9 mouse cellular contexts compared by ENCODE assay signal in the genomic region with DNA sequence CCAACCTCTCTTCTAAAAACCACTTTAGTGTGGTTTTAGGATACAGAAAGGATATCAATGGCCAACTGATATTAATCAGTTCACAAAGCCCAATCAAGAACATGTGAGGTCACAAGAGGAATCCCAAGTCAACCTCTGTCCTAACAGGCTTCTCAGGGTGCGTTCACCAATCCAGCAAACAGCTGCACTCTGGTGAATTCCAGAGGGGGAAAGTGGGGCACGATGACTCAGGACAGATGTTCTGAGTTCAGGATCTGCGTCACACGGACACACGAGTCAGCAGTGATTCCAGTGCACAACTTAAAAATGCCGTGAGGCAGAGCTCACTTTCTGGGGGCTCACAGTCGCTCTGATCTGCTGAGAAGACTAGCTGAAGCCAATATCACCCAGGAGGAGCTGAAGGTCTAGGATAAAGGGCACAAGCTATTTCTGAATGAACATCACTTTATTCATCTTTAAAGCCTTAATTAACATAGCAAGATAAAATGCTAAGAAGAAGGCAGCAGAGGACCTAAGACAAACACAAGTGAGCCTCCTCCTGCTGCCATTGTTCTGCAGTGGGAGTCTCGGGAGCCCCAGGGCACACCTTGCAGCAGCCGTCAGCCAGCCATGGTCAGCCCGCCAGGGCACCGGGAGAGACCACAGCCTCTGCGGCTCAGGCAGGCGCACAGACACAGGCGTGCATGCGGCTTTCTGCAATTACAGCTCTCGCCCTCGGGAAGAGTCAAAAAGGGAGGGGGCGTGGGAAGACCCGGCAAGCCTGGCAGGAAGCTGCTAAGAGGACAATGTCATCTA. TPM values are rescaled to one million over a fixed set of nuclear protein-coding genes. Genes with fewer than 3 reads are reported as not detected.
DNase-seq lines count a peak whose midpoint lies in the region; ATAC-seq lines count a peak whose summit lies in the region.
"Had no signal": no experiment of that assay in that cellular context is flagged by ENCODE, and none has a peak within 500 bp of the region (broad histone marks: within the 10 kb centered on the region; RNA-seq: fewer than 3 reads in every experiment).

No protein-coding gene starts in this region.

- no peaks in the 10 kb centered on the region; the same call in 1 of the 2 replicates for H3K27me3 ChIP-seq in kidney, embryonic 14.5 days (ENCODE audit: control insufficient read depth, insufficient read depth, low read length)
- H3K27me3 ChIP-seq in forebrain, embryonic 11.5 days (ENCODE audit: control insufficient read depth, insufficient read depth, low read length): no peaks in the 10 kb centered on the region
- H3K27me3 ChIP-seq in midbrain, embryonic 14.5 days (ENCODE audit: control insufficient read depth, insufficient read depth, low read length): no peaks in the 10 kb centered on the region

- no peaks in the 10 kb centered on the region for H3K36me3 ChIP-seq in kidney, embryonic 14.5 days (ENCODE audit: control insufficient read depth, insufficient read depth, low read length)
- no peaks in the 10 kb centered on the region for H3K36me3 ChIP-seq in forebrain, embryonic 11.5 days (ENCODE audit: control insufficient read depth, insufficient read depth, low read length)
- no peaks in the 10 kb centered on the region for H3K36me3 ChIP-seq in midbrain, embryonic 14.5 days (ENCODE audit: control insufficient read depth, insufficient read depth, low read length)
- H3K36me3 ChIP-seq: G1E had no signal

- peak overlapping the region; percentile 36; the same call in 1 of the 2 replicates for H3K9ac ChIP-seq in kidney, embryonic 14.5 days (ENCODE audit: low read depth, low read length)
- peak overlapping the region; percentile 50 for H3K9ac ChIP-seq in forebrain, embryonic 11.5 days (ENCODE audit: low read length)
- peak overlapping the region; percentile 54 for H3K9ac ChIP-seq in midbrain, embryonic 14.5 days (replicated peaks; ENCODE audit: low read length)

- DNase-seq in kidney, adult 11 months: no peak
- DNase-seq in cerebellum, adult 11 months: peak; percentile 45
- peak; percentile 82 for DNase-seq in forebrain, embryonic 11.5 days (ENCODE audit: low spot score)
- peak; percentile 28 to 33 for DNase-seq in layer of hippocampus, postnatal 36 days
- DNase-seq in midbrain, embryonic 14.5 days: peak; percentile 83
- DNase-seq in spleen, postnatal 36 days (ENCODE audit: low spot score in 2 of 2): no peak

- ATAC-seq in kidney, embryonic 14.5 days (ENCODE audit: low FRiP score, low TSS enrichment): peak; percentile 65; the same call in 1 of the 2 replicates
- ATAC-seq in forebrain, embryonic 11.5 days (replicated peaks; ENCODE audit: low FRiP score): peak; percentile 83
- ATAC-seq in midbrain, embryonic 14.5 days (ENCODE audit: low FRiP score, low TSS enrichment): peak; percentile 86
- ATAC-seq in monocyte, adult 5-6 weeks (replicated peaks; ENCODE audit: insufficient number of reproducible peaks, low FRiP score, low TSS enrichment, poor library complexity, severe bottlenecking): no peak

- no peaks in the 10 kb centered on the region for H3K9me3 ChIP-seq in kidney, embryonic 14.5 days (ENCODE audit: control insufficient read depth, low read length)
- H3K9me3 ChIP-seq in forebrain, embryonic 11.5 days (ENCODE audit: control insufficient read depth, low read length): no peaks in the 10 kb centered on the region
- H3K9me3 ChIP-seq in midbrain, embryonic 14.5 days (ENCODE audit: control insufficient read depth, low read length): no peaks in the 10 kb centered on the region

- H3K27ac ChIP-seq in kidney, embryonic 14.5 days (ENCODE audit: low read depth, low read length): no peak overlapping the region
- H3K27ac ChIP-seq in forebrain, embryonic 11.5 days (ENCODE audit: low read depth, low read length): no peak overlapping the region
- H3K27ac ChIP-seq in midbrain, embryonic 14.5 days (replicated peaks; ENCODE audit: low read depth, low read length): peak overlapping the region; percentile 80

- peak overlapping the region; percentile 74 for H3K4me2 ChIP-seq in kidney, embryonic 14.5 days (replicated peaks; ENCODE audit: low read depth, low read length)
- H3K4me2 ChIP-seq in forebrain, embryonic 11.5 days (ENCODE audit: low read depth, low read length, severe bottlenecking): peak overlapping the region; percentile 53
- peak overlapping the region; percentile 73 for H3K4me2 ChIP-seq in midbrain, embryonic 14.5 days (ENCODE audit: low read length)

- H3K4me3 ChIP-seq in kidney, embryonic 14.5 days (ENCODE audit: low read length): peak overlapping the region; percentile 37
- H3K4me3 ChIP-seq in forebrain, embryonic 11.5 days (ENCODE audit: low read depth, low read length): peak overlapping the region; percentile 33
- H3K4me3 ChIP-seq in midbrain, embryonic 14.5 days (replicated peaks; ENCODE audit: low read depth, low read length): peak overlapping the region; percentile 49

- 21% methylated on average over 19 of the region's 19 CpGs for WGBS in kidney, embryonic 14.5 days
- 19% methylated on average over 19 of the region's 19 CpGs for WGBS in forebrain, embryonic 11.5 days
- 17% methylated on average over 19 of the region's 19 CpGs for WGBS in midbrain, embryonic 14.5 days

- H3K4me1 ChIP-seq in kidney, embryonic 14.5 days (ENCODE audit: control insufficient read depth, insufficient read depth, low read length): 0 out of 2 replicates have a peak, but pooled peaks cover 5% of the 10 kb centered on the region
- no peaks in the 10 kb centered on the region for H3K4me1 ChIP-seq in forebrain, embryonic 11.5 days (replicated peaks; ENCODE audit: control insufficient read depth, insufficient read depth, low read length)
- no peaks in the 10 kb centered on the region; the same call in 1 of the 2 replicates for H3K4me1 ChIP-seq in midbrain, embryonic 14.5 days (ENCODE audit: control insufficient read depth, insufficient read depth, low read length)

RNA-seq across cellular contexts. Expression of a gene that starts 39.9 kb away (rescaled TPM):
- polyA plus RNA-seq in kidney, embryonic 14.5 days (2014; fragmentation: Nextera tagmentation; extraction: Ambion mirVana): 2.2 and 2.3 TPM in 2 replicates
- polyA plus RNA-seq in forebrain, embryonic 11.5 days (2014; fragmentation: Nextera tagmentation; extraction: Ambion mirVana): 3.4 and 4.0 TPM in 2 replicates
- total RNA-seq in layer of hippocampus, postnatal 36 days (2021): 10 to 100 TPM; 34.9 to 36.5 TPM
- polyA plus RNA-seq in midbrain, embryonic 14.5 days (2014; fragmentation: Nextera tagmentation; extraction: Ambion mirVana): 5.9 and 6.1 TPM in 2 replicates
- 21.4 to 51.4 TPM (median 30.0 TPM) in 3 replicates for total RNA-seq in monocyte, adult 5-6 weeks (2017)
- polyA plus RNA-seq: G1E had no signal

Comparison
In these comparisons a context has a peak if more than half of its experiments do, and no peak if none do; other contexts are left out.
1. DNase-seq: peak in cerebellum, adult 11 months (single experiment), forebrain, embryonic 11.5 days (single experiment), layer of hippocampus, postnatal 36 days (2 of 2) and midbrain, embryonic 14.5 days (single experiment); none in kidney, adult 11 months (single experiment) and spleen, postnatal 36 days (0 of 2).
2. Peak in every context shown above with its lines, with median percentiles within 50 percentile points of each other: H3K4me2 ChIP-seq, H3K4me3 ChIP-seq and H3K9ac ChIP-seq.